Mouse (Mus musculus): Measurements from ENCODE around the gene Foxl2. TPM values are rescaled to one million over a fixed set of nuclear protein-coding genes. Genes with fewer than 3 reads are reported as not detected.

Gene Foxl2
- polyA plus RNA-seq, 1 experiment, result not detected

DNA sequence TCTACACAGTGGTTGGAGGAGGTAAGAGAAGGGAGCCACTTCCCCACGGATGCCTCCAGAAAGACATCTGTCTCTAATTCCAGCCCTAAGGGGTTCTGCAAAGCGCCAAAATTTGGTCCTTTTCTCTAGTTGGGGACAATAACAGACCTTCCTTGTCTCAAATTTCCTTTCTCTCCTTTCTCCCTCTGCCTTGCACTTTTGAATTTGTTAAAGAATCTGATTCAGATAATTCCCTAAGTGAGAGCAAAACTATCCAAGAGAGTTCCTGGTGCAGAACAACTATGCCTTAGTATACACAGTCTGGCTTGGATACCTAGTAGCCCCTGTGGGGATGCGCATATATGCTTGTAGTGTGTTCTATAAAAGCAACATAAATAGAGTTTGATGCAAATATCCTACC is 4.8 kb downstream of the Foxl2 start:
- Histone ChIP-seq H3K4me3 (replicated peaks) (no peak overlapping the region), H3K36me3 (ENCODE audit: control insufficient read depth) (no peaks in the 10 kb centered on the region), H3K9me3 (ENCODE audit: control insufficient read depth, low read length) (peaks cover 6% of the 10 kb centered on the region; the same call in 1 of the 2 replicates), H3K27me3 (ENCODE audit: control insufficient read depth) (peaks cover 100% of the 10 kb centered on the region), H3K4me1 (ENCODE audit: control insufficient read depth) (no peaks in the 10 kb centered on the region)
- TF ChIP-seq TAL1 (IDR thresholded peaks at IDR 0.05; ENCODE audit: low read length) (no peak), GATA1 (IDR thresholded peaks at IDR 0.05; ENCODE audit: low read length) (no peak)

DNA sequence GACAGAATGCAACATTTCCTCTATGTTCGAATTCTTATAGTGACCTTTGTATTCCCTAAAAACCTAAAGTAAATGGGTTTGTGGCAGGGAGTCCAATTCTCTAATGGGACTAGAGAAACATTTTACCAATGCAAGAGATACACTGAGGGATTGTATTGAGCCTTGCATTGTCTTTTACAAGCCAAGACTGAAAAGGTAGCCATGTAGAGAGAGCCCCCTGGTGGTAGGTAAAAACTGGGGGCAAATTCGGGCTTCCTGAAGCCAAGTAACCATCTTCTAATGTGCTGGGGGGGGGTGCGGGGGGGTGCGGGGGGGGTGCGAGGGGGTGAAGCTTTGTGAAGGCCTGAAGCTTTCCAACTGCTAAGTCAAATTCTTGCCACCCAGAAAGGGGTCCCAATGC is 5.3 kb downstream of the Foxl2 start:
- Histone ChIP-seq H3K4me1 (ENCODE audit: control insufficient read depth) (no peaks in the 10 kb centered on the region), H3K27me3 (ENCODE audit: control insufficient read depth) (peaks cover 100% of the 10 kb centered on the region), H3K9me3 (ENCODE audit: control insufficient read depth, low read length) (peaks cover 6% of the 10 kb centered on the region; the same call in 1 of the 2 replicates), H3K4me3 (replicated peaks) (no peak overlapping the region), H3K36me3 (ENCODE audit: control insufficient read depth) (no peaks in the 10 kb centered on the region)
- TF ChIP-seq TAL1 (IDR thresholded peaks at IDR 0.05; ENCODE audit: low read length) (no peak), GATA1 (IDR thresholded peaks at IDR 0.05; ENCODE audit: low read length) (no peak)

- Histone ChIP-seq H3K9me3 (ENCODE audit: control insufficient read depth, low read length) (peaks cover 2% of the 10 kb centered on the region; the same call in 1 of the 2 replicates), H3K4me3 (replicated peaks) (no peak overlapping the region), H3K36me3 (ENCODE audit: control insufficient read depth) (no peaks in the 10 kb centered on the region), H3K4me1 (ENCODE audit: control insufficient read depth) (no peaks in the 10 kb centered on the region), H3K27me3 (ENCODE audit: control insufficient read depth) (peaks cover 97% of the 10 kb centered on the region)
- TF ChIP-seq TAL1 (IDR thresholded peaks at IDR 0.05; ENCODE audit: low read length) (no peak), GATA1 (IDR thresholded peaks at IDR 0.05; ENCODE audit: low read length) (no peak)
Observed at GRCm38 (mm10) chr9:98961591-98962477, 6.7 kb downstream of the Foxl2 start.

DNA sequence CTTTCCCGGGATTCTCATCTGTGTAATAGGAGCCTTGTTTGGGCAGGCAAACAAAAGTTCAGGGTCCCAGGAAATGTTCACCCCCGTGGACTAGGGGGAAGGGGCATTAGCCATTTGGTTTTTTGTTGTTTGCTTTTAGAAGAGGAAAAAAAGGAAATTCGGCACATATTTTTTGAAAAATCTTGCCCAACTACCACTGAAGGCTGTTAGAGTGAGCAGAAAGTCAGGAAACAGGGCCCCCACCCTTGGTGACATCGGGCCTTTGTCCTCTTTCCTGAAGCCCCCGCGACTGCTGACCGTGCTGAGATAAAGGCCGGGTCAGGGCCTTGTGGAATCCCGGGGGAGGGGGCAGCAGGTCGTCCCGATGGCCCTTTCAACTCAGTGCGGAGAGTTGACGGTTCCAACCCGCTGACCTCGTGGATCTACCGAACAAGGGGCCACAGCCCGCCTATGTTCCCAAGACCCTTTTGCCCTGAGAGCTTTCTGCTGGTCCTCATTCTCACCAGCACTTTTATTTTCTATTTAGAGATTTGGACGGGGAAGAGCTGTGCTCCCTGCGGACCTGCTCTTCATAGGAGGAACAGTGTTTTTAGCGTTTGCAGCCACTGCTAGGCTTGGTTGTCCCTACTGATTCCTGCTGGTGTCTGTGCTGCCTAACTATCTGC is 7.5 kb downstream of the Foxl2 start:
- TF ChIP-seq TAL1 (IDR thresholded peaks at IDR 0.05; ENCODE audit: low read length) (no peak), GATA1 (IDR thresholded peaks at IDR 0.05; ENCODE audit: low read length) (no peak)
- Histone ChIP-seq H3K4me3 (replicated peaks) (no peak overlapping the region), H3K4me1 (ENCODE audit: control insufficient read depth) (no peaks in the 10 kb centered on the region), H3K27me3 (ENCODE audit: control insufficient read depth) (peaks cover 96% of the 10 kb centered on the region), H3K9me3 (ENCODE audit: control insufficient read depth, low read length) (peaks cover 2% of the 10 kb centered on the region; the same call in 1 of the 2 replicates), H3K36me3 (ENCODE audit: control insufficient read depth) (no peaks in the 10 kb centered on the region)

GRCm38 (mm10) chr9:98963661-98964060 is 8.6 kb downstream of the Foxl2 start:
- TF ChIP-seq GATA1 (IDR thresholded peaks at IDR 0.05; ENCODE audit: low read length) (no peak), TAL1 (IDR thresholded peaks at IDR 0.05; ENCODE audit: low read length) (no peak)
- peaks cover 92% of the 10 kb centered on the region for H3K27me3 ChIP-seq (ENCODE audit: control insufficient read depth)
- H3K4me3 ChIP-seq (replicated peaks), result no peak overlapping the region
- H3K9me3 ChIP-seq (ENCODE audit: control insufficient read depth, low read length), result peaks cover 8% of the 10 kb centered on the region
- no peaks in the 10 kb centered on the region for H3K4me1 ChIP-seq (ENCODE audit: control insufficient read depth)
- no peaks in the 10 kb centered on the region for H3K36me3 ChIP-seq (ENCODE audit: control insufficient read depth)

DNA sequence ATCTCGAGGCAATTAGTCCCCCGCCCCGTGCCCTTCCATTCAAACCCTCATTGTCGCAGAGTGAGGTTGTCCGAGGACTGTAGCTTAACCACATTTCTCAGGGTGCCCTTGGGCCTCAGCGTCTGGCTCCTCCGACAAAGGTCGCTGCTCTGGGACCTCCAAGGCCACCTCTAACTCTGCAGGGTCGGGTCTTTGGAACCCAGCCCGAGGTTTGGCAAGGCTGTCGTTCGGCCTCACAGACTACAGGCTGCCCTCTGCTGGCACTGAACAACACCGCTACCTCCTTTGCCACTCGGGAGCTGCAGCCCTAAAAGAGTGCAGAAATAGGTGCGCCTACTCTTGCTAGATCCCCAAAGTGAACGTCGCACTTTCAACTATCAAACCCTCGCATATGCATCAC is 10.0 kb downstream of the Foxl2 start:
- Histone ChIP-seq H3K27me3 (ENCODE audit: control insufficient read depth) (peaks cover 87% of the 10 kb centered on the region), H3K36me3 (ENCODE audit: control insufficient read depth) (no peaks in the 10 kb centered on the region), H3K9me3 (ENCODE audit: control insufficient read depth, low read length) (peaks cover 8% of the 10 kb centered on the region), H3K4me1 (ENCODE audit: control insufficient read depth) (no peaks in the 10 kb centered on the region), H3K4me3 (replicated peaks) (no peak overlapping the region)
- TF ChIP-seq TAL1 (IDR thresholded peaks at IDR 0.05; ENCODE audit: low read length), result no peak

- TF ChIP-seq TAL1 (IDR thresholded peaks at IDR 0.05; ENCODE audit: low read length) (no peak), GATA1 (IDR thresholded peaks at IDR 0.05; ENCODE audit: low read length) (no peak)
- no peaks in the 10 kb centered on the region for H3K4me1 ChIP-seq (ENCODE audit: control insufficient read depth)
- H3K36me3 ChIP-seq (ENCODE audit: control insufficient read depth), result no peaks in the 10 kb centered on the region
- peaks cover 7% of the 10 kb centered on the region for H3K9me3 ChIP-seq (ENCODE audit: control insufficient read depth, low read length)
- H3K27me3 ChIP-seq (ENCODE audit: control insufficient read depth), result peaks cover 90% of the 10 kb centered on the region
- H3K4me3 ChIP-seq (replicated peaks), result no peak overlapping the region
Observed at GRCm38 (mm10) chr9:98973101-98973521, 18.0 kb downstream of the Foxl2 start.

- Histone ChIP-seq H3K4me3 (replicated peaks) (no peak overlapping the region), H3K9me3 (ENCODE audit: control insufficient read depth, low read length) (peaks cover 6% of the 10 kb centered on the region), H3K36me3 (ENCODE audit: control insufficient read depth) (no peaks in the 10 kb centered on the region), H3K27me3 (ENCODE audit: control insufficient read depth) (peaks cover 89% of the 10 kb centered on the region), H3K4me1 (ENCODE audit: control insufficient read depth) (no peaks in the 10 kb centered on the region)
- TF ChIP-seq TAL1 (IDR thresholded peaks at IDR 0.05; ENCODE audit: low read length) (no peak), GATA1 (IDR thresholded peaks at IDR 0.05; ENCODE audit: low read length) (no peak)
Observed at GRCm38 (mm10) chr9:98973561-98973960, 18.5 kb downstream of the Foxl2 start.

- peaks cover 92% of the 10 kb centered on the region for H3K27me3 ChIP-seq (ENCODE audit: control insufficient read depth)
- H3K9me3 ChIP-seq (ENCODE audit: control insufficient read depth, low read length), result peaks cover 6% of the 10 kb centered on the region
- H3K4me1 ChIP-seq (ENCODE audit: control insufficient read depth), result peaks cover 6% of the 10 kb centered on the region
- TF ChIP-seq GATA1 (IDR thresholded peaks at IDR 0.05; ENCODE audit: low read length) (no peak), TAL1 (IDR thresholded peaks at IDR 0.05; ENCODE audit: low read length) (no peak)
- H3K4me3 ChIP-seq (replicated peaks), result no peak overlapping the region
- no peaks in the 10 kb centered on the region for H3K36me3 ChIP-seq (ENCODE audit: control insufficient read depth)
Observed at GRCm38 (mm10) chr9:98974898-98975297, 19.8 kb downstream of the Foxl2 start.

All from erythroblast, embryonic 14.5 days (primary cell).